Mouse (Mus musculus) forebrain, embryonic 14.5 days (tissue): ENCODE measurements around the gene Trim29. TPM values are rescaled to one million over a fixed set of nuclear protein-coding genes. Genes with fewer than 3 reads are reported as not detected.

Source experiments
- ATAC-seq: fragments of 200-750 bp; cut with Nextera tagmentation; 2 replicates; pipeline ENCODE4 v1.8.0; 2017; ENCODE audit warnings: mild to moderate bottlenecking, moderate library complexity
- DNase-seq: peaks from one replicate; pipeline ENCODE4 v3.0.0-alpha.2; 2015; ENCODE audit warnings: low spot score
- H3K27ac ChIP-seq: fragments of 300-500 bp; sonication (generic); 2 replicates; pipeline ENCODE4 v1.5.1; 2014; ENCODE audit warnings: low read depth, mild to moderate bottlenecking, control low read depth, low read length, moderate library complexity
- H3K27me3 ChIP-seq: fragments of 300-500 bp; sonication (generic); replicated peaks from 2 replicates; pipeline ENCODE4 v1.6.1; 2014; ENCODE audit warnings: low read length, control low read depth, mixed read lengths; ENCODE audit not compliant: control insufficient read depth, insufficient read depth
- H3K36me3 ChIP-seq: fragments of 300-500 bp; sonication (generic); 2 replicates; pipeline ENCODE4 v1.6.1; 2014; ENCODE audit warnings: low read length, control low read depth; ENCODE audit not compliant: control insufficient read depth, insufficient read depth
- H3K4me1 ChIP-seq: fragments of 300-500 bp; sonication (generic); 2 replicates; pipeline ENCODE4 v1.6.1; 2014; ENCODE audit warnings: antibody characterized with exemption, low read length, control low read depth; ENCODE audit not compliant: control insufficient read depth, insufficient read depth
- H3K4me2 ChIP-seq: fragments of 300-500 bp; sonication (generic); 2 replicates; pipeline ENCODE4 v1.6.1; 2014; ENCODE audit warnings: mild to moderate bottlenecking, control low read depth, low read length
- H3K4me3 ChIP-seq: fragments of 300-500 bp; sonication (generic); 2 replicates; pipeline ENCODE4 v1.5.1; 2014; ENCODE audit warnings: low read depth, low read length, control low read depth
- H3K9ac ChIP-seq: fragments of 300-500 bp; sonication (generic); 2 replicates; pipeline ENCODE4 v1.6.1; 2014; ENCODE audit warnings: mild to moderate bottlenecking, low read length, control low read depth, moderate library complexity
- H3K9me3 ChIP-seq: fragments of 300-500 bp; sonication (generic); replicated peaks from 2 replicates; pipeline ENCODE4 v1.6.1; 2016; ENCODE audit warnings: low read length, control low read depth, mixed read lengths; ENCODE audit not compliant: control insufficient read depth
- WGBS: fragments of 180-500 bp; shearing (Covaris S2); extraction: QIAGEN DNeasy Blood & Tissue Kit; methylation state at CpG from one replicate; pipeline ENCODE4 v1.1.7; 2014; 5-methylcytosine and 5-hydroxymethylcytosine counted together
- polyA plus RNA-seq: library from polyadenylated mRNA; unstranded; fragments of >200 nt; fragmentation: Nextera tagmentation; extraction: Ambion mirVana; gene quantifications from 2 replicates; pipeline ENCODE4 v1.2.1, GENCODE M21; 2014

The Trim29 gene
- polyA plus RNA-seq, 1 experiment from 2014 or later = not detected

- ATAC-seq (no peak), DNase-seq (no peak)
- H3K4me3 ChIP-seq = no peak overlapping the region
- H3K36me3 ChIP-seq = no peaks in the 10 kb centered on the region
- H3K4me2 ChIP-seq = no peak overlapping the region
- H3K9me3 ChIP-seq = no peaks in the 10 kb centered on the region
- H3K27me3 ChIP-seq = no peaks in the 10 kb centered on the region
- H3K9ac ChIP-seq = no peak overlapping the region
- WGBS = 85% methylated on average over 4 of the region's 4 CpGs
- H3K27ac ChIP-seq = no peak overlapping the region
- no peaks in the 10 kb centered on the region for H3K4me1 ChIP-seq
These were observed 12.0 kb downstream of the Trim29 start for GRCm38 (mm10) chr9:43322666-43323065.

GRCm38 (mm10) chr9:43325486-43325885 is 14.8 kb downstream of the Trim29 start:
- Histone ChIP-seq H3K4me3 (no peak overlapping the region), H3K4me2 (no peak overlapping the region), H3K27me3 (no peaks in the 10 kb centered on the region), H3K36me3 (no peaks in the 10 kb centered on the region), H3K4me1 (no peaks in the 10 kb centered on the region), H3K9me3 (no peaks in the 10 kb centered on the region), H3K27ac (no peak overlapping the region), H3K9ac (no peak overlapping the region)
- ATAC-seq (no peak), DNase-seq (no peak)
- 89% methylated on average over 3 of the region's 3 CpGs for WGBS

GRCm38 (mm10) chr9:43326015-43326631 is 15.5 kb downstream of the Trim29 start:
- Histone ChIP-seq H3K4me3 (no peak overlapping the region), H3K9me3 (no peaks in the 10 kb centered on the region), H3K9ac (no peak overlapping the region), H3K27ac (no peak overlapping the region), H3K27me3 (no peaks in the 10 kb centered on the region), H3K4me2 (no peak overlapping the region), H3K36me3 (no peaks in the 10 kb centered on the region), H3K4me1 (no peaks in the 10 kb centered on the region)
- WGBS = 85% methylated on average over 7 of the region's 7 CpGs
- ATAC-seq = no peak
- DNase-seq = no peak

DNA sequence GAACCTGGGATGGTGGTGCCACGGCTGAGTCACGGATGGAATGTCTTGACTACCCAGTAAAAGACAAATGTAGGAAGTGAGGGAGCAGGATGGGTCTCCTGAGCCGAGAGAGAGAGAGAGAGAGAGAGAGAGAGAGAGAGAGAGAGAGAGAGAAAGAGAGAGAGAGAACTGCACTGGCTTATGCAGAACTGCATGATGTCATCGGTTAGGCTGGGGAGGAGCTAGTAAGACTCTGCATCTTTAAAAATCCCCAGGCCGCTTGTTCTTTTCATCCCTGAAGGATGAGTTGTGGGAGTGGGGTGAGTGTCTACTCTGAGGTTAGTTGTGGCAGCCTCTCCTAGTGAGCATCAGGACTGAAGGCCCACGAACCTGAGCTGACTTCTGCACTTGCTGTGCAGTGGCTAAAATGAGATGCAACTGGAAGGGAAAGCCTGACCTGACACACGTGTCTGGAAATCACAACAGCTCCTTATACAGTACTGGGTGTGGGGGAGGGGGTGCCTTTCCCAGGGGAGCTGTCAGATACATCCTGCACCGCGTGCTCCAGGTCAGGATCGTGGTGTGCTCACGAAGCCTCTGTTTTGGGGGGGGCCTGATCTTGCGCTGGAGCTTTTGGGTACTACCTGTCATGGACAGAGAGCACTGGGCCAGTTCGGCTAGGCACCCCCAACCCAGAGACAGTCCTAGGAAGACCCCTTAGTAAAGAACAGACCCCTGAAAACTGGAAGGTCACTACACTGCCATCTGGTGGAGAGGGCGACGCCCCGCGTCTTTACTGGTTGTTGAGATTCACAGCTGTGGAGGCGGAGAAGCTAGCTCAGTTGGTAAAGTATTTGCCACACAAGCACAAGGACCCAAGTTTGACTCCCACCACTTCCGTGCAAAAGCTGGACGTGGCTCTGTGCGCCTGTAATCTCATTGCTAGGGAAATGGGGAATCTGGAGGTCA is 16.8 kb downstream of the Trim29 start:
- H3K9me3 ChIP-seq = no peaks in the 10 kb centered on the region
- H3K9ac ChIP-seq = no peak overlapping the region
- H3K4me3 ChIP-seq = no peak overlapping the region
- H3K27me3 ChIP-seq = no peaks in the 10 kb centered on the region
- WGBS = 54% methylated on average over 21 of the region's 21 CpGs
- DNase-seq (peak; percentile 51), ATAC-seq (no peak)
- no peak overlapping the region for H3K4me2 ChIP-seq
- H3K4me1 ChIP-seq = peaks cover 6% of the 10 kb centered on the region
- H3K27ac ChIP-seq = no peak overlapping the region
- H3K36me3 ChIP-seq = no peaks in the 10 kb centered on the region

- H3K27me3 ChIP-seq = no peaks in the 10 kb centered on the region
- H3K9ac ChIP-seq = no peak overlapping the region
- H3K4me3 ChIP-seq = no peak overlapping the region
- DNase-seq (no peak), ATAC-seq (no peak)
- no peak overlapping the region for H3K4me2 ChIP-seq
- H3K27ac ChIP-seq = no peak overlapping the region
- WGBS = 38% methylated on average over 5 of the region's 5 CpGs
- H3K9me3 ChIP-seq = no peaks in the 10 kb centered on the region
- H3K36me3 ChIP-seq = no peaks in the 10 kb centered on the region
- peaks cover 6% of the 10 kb centered on the region for H3K4me1 ChIP-seq
These were observed 19.8 kb downstream of the Trim29 start for GRCm38 (mm10) chr9:43330426-43330825.

DNA sequence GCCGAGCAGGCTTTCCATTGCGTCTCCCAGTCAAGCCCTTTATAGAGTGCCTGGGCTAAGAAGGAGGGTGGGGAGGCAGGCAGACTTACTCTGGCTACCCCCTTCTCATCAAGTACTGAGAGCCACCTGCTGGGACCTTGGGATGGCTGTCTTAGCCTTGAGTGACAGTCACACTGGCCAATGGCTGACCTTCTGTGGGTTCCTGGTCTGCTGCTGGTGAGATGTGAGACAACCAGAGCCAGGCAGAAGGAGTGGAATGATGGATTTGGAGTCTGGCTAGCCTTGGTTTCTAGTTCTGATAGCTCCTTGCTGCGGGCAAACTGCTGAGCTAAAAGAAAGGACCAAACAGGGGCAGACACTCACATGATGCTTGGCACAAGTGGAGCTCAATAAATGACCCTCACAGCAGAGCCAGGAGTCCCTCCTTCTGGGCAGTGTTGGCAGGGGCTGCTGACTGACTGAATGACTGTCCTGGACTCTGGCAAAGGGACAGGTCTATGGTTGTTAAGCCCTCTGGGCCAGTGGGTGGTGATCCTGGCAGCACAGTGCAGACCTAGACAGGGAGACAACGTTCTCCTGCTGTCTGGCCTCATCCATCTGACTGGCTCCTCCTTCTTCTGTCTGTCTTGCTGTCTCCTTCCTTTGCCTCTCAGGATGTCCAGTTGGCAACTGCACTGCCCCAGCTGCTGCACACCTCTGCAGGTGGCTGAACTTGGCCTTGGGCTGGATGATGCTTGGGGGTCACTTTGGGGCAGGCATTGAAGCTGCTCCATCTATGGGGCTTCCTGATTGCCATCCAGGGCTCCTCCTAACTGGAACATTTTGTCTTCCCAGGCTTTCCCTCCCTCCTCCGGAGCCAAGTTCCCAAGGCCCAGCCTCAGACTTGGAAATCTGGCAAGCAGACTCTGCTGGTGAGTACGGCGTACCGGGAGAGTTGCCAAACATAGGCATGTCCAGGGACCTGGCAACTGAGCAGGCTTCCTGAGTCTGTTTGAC is 21.1 kb downstream of the Trim29 start:
- H3K4me1 ChIP-seq = peaks cover 6% of the 10 kb centered on the region
- H3K4me3 ChIP-seq = no peak overlapping the region
- no peaks in the 10 kb centered on the region for H3K36me3 ChIP-seq
- ATAC-seq (no peak), DNase-seq (peak; percentile 48)
- H3K27me3 ChIP-seq = no peaks in the 10 kb centered on the region
- 71% methylated on average over 8 of the region's 8 CpGs for WGBS
- no peaks in the 10 kb centered on the region for H3K9me3 ChIP-seq
- H3K4me2 ChIP-seq = no peak overlapping the region
- no peak overlapping the region for H3K9ac ChIP-seq
- H3K27ac ChIP-seq = no peak overlapping the region

DNA sequence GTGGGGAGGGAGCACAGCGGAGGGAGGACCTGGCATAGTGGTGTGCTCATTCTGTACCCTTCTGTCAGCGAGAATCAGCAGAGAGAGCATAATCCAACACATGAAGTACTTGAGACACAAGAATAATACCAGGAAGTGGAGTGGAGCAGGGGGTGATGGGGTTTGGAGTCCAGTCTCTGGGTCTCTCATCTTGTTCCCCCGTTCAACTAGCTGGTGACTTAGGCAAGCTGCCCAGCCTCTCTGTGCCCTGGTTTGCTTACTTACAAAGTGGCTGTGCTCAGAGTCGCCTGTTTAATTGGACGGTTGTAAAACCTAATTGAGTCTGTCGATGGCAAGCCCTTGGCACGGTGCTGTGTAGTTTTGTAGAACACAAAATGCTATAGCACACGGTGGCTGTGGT is 23.8 kb downstream of the Trim29 start:
- ATAC-seq = no peak
- Histone ChIP-seq H3K27ac (no peak overlapping the region), H3K4me1 (peaks cover 6% of the 10 kb centered on the region), H3K9me3 (no peaks in the 10 kb centered on the region), H3K9ac (no peak overlapping the region), H3K36me3 (no peaks in the 10 kb centered on the region), H3K27me3 (no peaks in the 10 kb centered on the region), H3K4me3 (no peak overlapping the region), H3K4me2 (no peak overlapping the region)
- 56% methylated on average over 8 of the region's 8 CpGs for WGBS
- peak; percentile 56 for DNase-seq

- Histone ChIP-seq H3K4me2 (no peak overlapping the region), H3K9ac (no peak overlapping the region), H3K27me3 (no peaks in the 10 kb centered on the region), H3K4me3 (no peak overlapping the region), H3K9me3 (no peaks in the 10 kb centered on the region), H3K27ac (no peak overlapping the region), H3K4me1 (peaks cover 3% of the 10 kb centered on the region; the same call in 1 of the 2 replicates), H3K36me3 (no peaks in the 10 kb centered on the region)
- DNase-seq = no peak
- ATAC-seq = no peak
- 74% methylated on average over 4 of the region's 4 CpGs for WGBS
These were observed 27.0 kb downstream of the Trim29 start for GRCm38 (mm10) chr9:43337636-43338035.
